ENCODE assay signal across 9 mouse cellular contexts in genomic region chr8:124284984-124285576, GRCm38 (mm10). TPM values are rescaled to one million over a fixed set of nuclear protein-coding genes. Genes with fewer than 3 reads are reported as not detected.
A peak's percentile ranks its signal among the peaks of the same experiment; 100 is the strongest.
DNase-seq lines count a peak whose midpoint lies in the region; ATAC-seq and TF ChIP-seq lines count a peak whose summit lies in the region.
"Had no signal": no experiment of that assay in that cellular context is flagged by ENCODE, and none has a peak within 500 bp of the region (broad histone marks: within the 10 kb centered on the region; RNA-seq: fewer than 3 reads in every experiment).

No protein-coding gene starts in this region.

- no peaks in the 10 kb centered on the region for H3K9me3 ChIP-seq in intestine, postnatal 0 days (ENCODE audit: control insufficient read depth)

- H3K27ac ChIP-seq in intestine, postnatal 0 days (ENCODE audit: low read depth, low read length): peak overlapping the region; percentile 15; the same call in 1 of the 2 replicates

- peak; percentile 84 for DNase-seq in left cerebral cortex, postnatal 4 days
- DNase-seq in left cerebral cortex, adult 8-10 months (ENCODE audit: low spot score in 2 of 2): no peak
- peak; percentile 35 for DNase-seq in gastrocnemius, postnatal 25 days
- peak; percentile 26 for DNase-seq in neural tube, embryonic 10.5 days (ENCODE audit: extremely low spot score, low spot score)
- no peak for DNase-seq in thymus, postnatal 10 days (ENCODE audit: low spot score in 2 of 2)
- no peak for DNase-seq in right cerebral cortex, postnatal 14 days

- WGBS in intestine, postnatal 0 days: 48% methylated on average over 9 of the region's 9 CpGs

- ATAC-seq in intestine, postnatal 0 days: no peak
- ATAC-seq in megakaryocyte, adult 5-6 weeks (ENCODE audit: poor library complexity, severe bottlenecking): no peak

- H3K4me3 ChIP-seq in intestine, postnatal 0 days (ENCODE audit: low read depth, low read length): no peak overlapping the region
- H3K4me3 ChIP-seq: erythroblast, embryonic 14.5 days had no signal

- no peaks in the 10 kb centered on the region for H3K36me3 ChIP-seq in intestine, postnatal 0 days (ENCODE audit: control insufficient read depth, insufficient read depth)

- intact Hi-C loops in left cerebral cortex, postnatal 4 days (cut with DNase I): no loop called here

- no peak for TF ChIP-seq CTCF in intestine, postnatal 0 days (IDR thresholded peaks at IDR 0.05; ENCODE audit: low read depth)

- no peak overlapping the region for H3K9ac ChIP-seq in intestine, postnatal 0 days (ENCODE audit: low read depth, low read length)

- H3K4me2 ChIP-seq in intestine, postnatal 0 days (replicated peaks; ENCODE audit: low read depth): no peak overlapping the region

- no peaks in the 10 kb centered on the region for H3K27me3 ChIP-seq in intestine, postnatal 0 days (replicated peaks; ENCODE audit: control insufficient read depth, insufficient read depth, low read length)

- H3K4me1 ChIP-seq in intestine, postnatal 0 days (replicated peaks; ENCODE audit: control insufficient read depth, insufficient read depth, low read length): peaks cover 4% of the 10 kb centered on the region; the same call in 1 of the 2 replicates

RNA-seq across cellular contexts. Expression of gene Galnt2, which starts 53.9 kb away (rescaled TPM):
- total RNA-seq in left cerebral cortex, postnatal 4 days (2021): 100 to 1,000 TPM in 1 of 2 experiments, 10 to 100 TPM in 1; 91.8 to 106 TPM
- 10 to 100 TPM; 34.5 to 49.5 (median 39.8) TPM for total RNA-seq in left cerebral cortex, adult 8-10 months (2022)
- total RNA-seq in gastrocnemius, postnatal 25 days (2021): 10 to 100 TPM; 30.7 to 39.0 TPM
- 44.0 and 48.7 TPM in 2 replicates for polyA plus RNA-seq in intestine, postnatal 0 days (2015; fragmentation: Nextera tagmentation; extraction: Ambion mirVana)
- total RNA-seq in megakaryocyte, adult 5-6 weeks (2015): 31.3 and 61.1 TPM in 2 replicates
- total RNA-seq in megakaryocyte, adult 5-6 weeks (2017): 15.5 and 20.4 TPM in 2 replicates

Comparison
In these comparisons a context has a peak if more than half of its experiments do, and no peak if none do; other contexts are left out.
1. DNase-seq: peak in left cerebral cortex, postnatal 4 days (single experiment), gastrocnemius, postnatal 25 days (single experiment) and neural tube, embryonic 10.5 days (single experiment); none in left cerebral cortex, adult 8-10 months (0 of 2), thymus, postnatal 10 days (0 of 2) and right cerebral cortex, postnatal 14 days (single experiment).